Mouse (Mus musculus) intestine, embryonic 16.5 days (tissue): Measurements from ENCODE around the gene Nprl2. TPM values are rescaled to one million over a fixed set of nuclear protein-coding genes. Genes with fewer than 3 reads are reported as not detected.
"Not testable (repeated sequence)": the region's sequence is repeated elsewhere in the genome, so short reads cannot be mapped to it uniquely, and the experiment has no call there.

ENCODE experiments used
- ATAC-seq: fragments of 200-750 bp; cut with Nextera tagmentation; 2 replicates; pipeline ENCODE4 v1.8.0; 2017; ENCODE audit warnings: moderate TSS enrichment, moderate library complexity
- H3K27ac ChIP-seq: fragments of 300-500 bp; sonication (generic); 2 replicates; pipeline ENCODE4 v1.5.1; 2014; ENCODE audit warnings: mild to moderate bottlenecking, low read length
- H3K27me3 ChIP-seq: fragments of 300-500 bp; sonication (generic); replicated peaks from 2 replicates; pipeline ENCODE4 v1.6.1; 2014; ENCODE audit warnings: low read length, control low read depth, mixed read lengths; ENCODE audit not compliant: control insufficient read depth, insufficient read depth
- H3K36me3 ChIP-seq: fragments of 300-500 bp; sonication (generic); 2 replicates; pipeline ENCODE4 v1.6.1; 2014; ENCODE audit warnings: low read length, control low read depth; ENCODE audit not compliant: control insufficient read depth, insufficient read depth
- H3K4me1 ChIP-seq: fragments of 300-500 bp; sonication (generic); 2 replicates; pipeline ENCODE4 v1.6.1; 2014; ENCODE audit warnings: low read length, control low read depth, mixed read lengths; ENCODE audit not compliant: control insufficient read depth, insufficient read depth
- H3K4me2 ChIP-seq: fragments of 300-500 bp; sonication (generic); 2 replicates; pipeline ENCODE4 v1.6.1; 2014; ENCODE audit warnings: low read depth, low read length, control low read depth
- H3K4me3 ChIP-seq: fragments of 300-500 bp; sonication (generic); 2 replicates; pipeline ENCODE4 v1.5.1; 2014; ENCODE audit warnings: mild to moderate bottlenecking, low read length
- H3K9ac ChIP-seq: fragments of 300-500 bp; sonication (generic); 2 replicates; pipeline ENCODE4 v1.6.1; 2014; ENCODE audit warnings: low read depth, low read length
- H3K9me3 ChIP-seq: fragments of 300-500 bp; sonication (generic); 2 replicates; pipeline ENCODE4 v1.6.1; 2016; ENCODE audit warnings: low read length, control low read depth; ENCODE audit not compliant: control insufficient read depth
- WGBS: fragments of 180-500 bp; shearing (Covaris S2); extraction: QIAGEN DNeasy Blood & Tissue Kit; methylation state at CpG from one replicate; pipeline ENCODE4 v1.1.7; 2014; 5-methylcytosine and 5-hydroxymethylcytosine counted together
- polyA plus RNA-seq: library from polyadenylated mRNA; unstranded; fragments of >200 nt; fragmentation: Nextera tagmentation; extraction: Ambion mirVana; gene quantifications from 2 replicates; pipeline ENCODE4 v1.2.1, GENCODE M21; 2015

Nprl2 gene
- polyA plus RNA-seq, 1 experiment from 2014 or later: 39.1 TPM

DNA sequence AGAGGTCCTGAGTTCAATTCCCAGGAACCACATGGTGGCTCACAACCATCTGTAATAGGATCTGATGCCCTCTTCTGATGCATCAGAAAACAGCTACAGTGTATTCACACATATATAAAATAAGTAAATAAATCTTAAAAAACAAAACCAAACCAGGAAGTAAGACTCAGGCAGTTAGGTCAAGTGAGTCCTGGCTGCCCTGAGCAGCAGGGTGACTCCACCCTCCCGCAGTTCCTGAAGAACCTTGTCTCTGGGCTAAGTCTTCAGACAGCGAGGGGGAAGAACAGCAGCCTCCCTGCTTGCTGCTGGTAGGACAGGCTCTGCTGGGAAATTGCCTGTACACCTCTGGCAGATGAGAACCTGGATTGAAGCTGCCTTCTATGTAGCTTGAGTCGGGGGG, 14.3 kb downstream of the Nprl2 start:
- H3K9ac ChIP-seq: peak overlapping the region; percentile 94
- H3K4me1 ChIP-seq: peaks cover 36% of the 10 kb centered on the region
- H3K4me2 ChIP-seq: peak overlapping the region; percentile 96
- peak overlapping the region; percentile 84 for H3K4me3 ChIP-seq
- 65% methylated on average over 3 of the region's 3 CpGs for WGBS
- H3K36me3 ChIP-seq: peaks cover 18% of the 10 kb centered on the region
- H3K27me3 ChIP-seq: no peaks in the 10 kb centered on the region
- H3K9me3 ChIP-seq: no peaks in the 10 kb centered on the region
- peak overlapping the region; percentile 98 for H3K27ac ChIP-seq
- no peak for ATAC-seq

DNA sequence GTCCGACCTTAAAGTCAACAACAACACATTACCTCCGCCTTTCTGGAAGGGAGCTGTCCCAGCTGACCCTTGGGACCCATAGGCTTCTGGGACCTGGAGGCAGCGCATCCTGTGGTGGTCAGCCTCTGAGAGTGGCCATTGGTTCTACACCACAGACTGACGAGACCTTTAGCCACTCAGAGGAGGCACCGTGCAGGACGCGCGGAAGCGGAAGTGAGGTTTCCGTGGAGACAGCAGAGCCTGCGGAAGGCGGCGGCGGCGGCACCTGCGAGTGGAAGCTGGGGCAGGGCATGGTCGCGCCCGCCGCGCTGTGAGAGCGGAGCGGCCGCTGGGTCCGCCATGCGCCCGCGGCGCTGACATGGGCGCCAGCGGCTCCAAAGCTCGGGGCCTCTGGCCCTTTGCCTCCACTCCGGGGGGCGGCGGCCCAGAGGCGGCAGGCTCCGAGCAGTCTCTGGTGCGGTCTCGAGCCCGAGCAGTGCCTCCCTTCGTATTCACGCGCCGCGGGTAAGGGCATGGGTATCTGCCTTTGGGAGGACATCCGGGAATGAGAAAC, 21.1 kb downstream of the Nprl2 start, which contains the start of gene Tusc2:
Gene Tusc2 (plus strand): TSS at position 227 of the 553 bp plus-strand sequence.
- Histone ChIP-seq H3K9me3 (no peaks in the 10 kb centered on the region), H3K27me3 (no peaks in the 10 kb centered on the region), H3K4me3 (peak within 1 kb of the TSS; percentile 93), H3K36me3 (peaks cover 18% of the 10 kb centered on the region), H3K27ac (peak within 1 kb of the TSS; percentile 59), H3K4me1 (peaks cover 30% of the 10 kb centered on the region), H3K9ac (peak within 1 kb of the TSS; percentile 87), H3K4me2 (peak within 1 kb of the TSS; percentile 74)
- WGBS: 0% methylated on average over 46 of the region's 46 CpGs
- peak; percentile 95 for ATAC-seq

DNA sequence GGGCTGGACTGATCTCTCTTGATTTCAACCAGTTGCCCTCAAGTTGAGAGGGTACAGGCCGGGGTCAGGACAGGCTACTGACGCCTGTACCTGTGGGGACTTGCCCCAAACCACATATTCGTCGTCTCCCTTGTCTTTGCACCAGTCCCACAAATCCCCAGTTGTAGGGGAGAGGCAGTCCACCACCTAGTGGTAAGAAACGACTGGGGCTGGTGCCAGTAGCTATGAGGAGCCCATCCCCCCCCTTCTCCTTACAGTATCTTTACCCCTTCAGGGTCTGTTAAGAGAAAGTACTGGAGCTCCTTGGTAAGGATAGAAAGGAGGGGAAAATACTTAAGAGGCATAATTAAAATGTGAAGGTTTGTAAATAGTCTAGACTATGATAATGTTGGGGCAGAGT, 23.5 kb downstream of the Nprl2 start:
- 54% methylated on average over 5 of the region's 5 CpGs for WGBS
- H3K27me3 ChIP-seq, H3K4me2 ChIP-seq, H3K4me3 ChIP-seq, ATAC-seq, H3K9me3 ChIP-seq: not testable (repeated sequence)
- Histone ChIP-seq H3K4me1 (peaks cover 38% of the 10 kb centered on the region), H3K9ac (peak overlapping the region; percentile 27; the same call in 1 of the 2 replicates), H3K36me3 (peaks cover 12% of the 10 kb centered on the region; the same call in 1 of the 2 replicates), H3K27ac (peak overlapping the region; percentile 13; the same call in 1 of the 2 replicates)

DNA sequence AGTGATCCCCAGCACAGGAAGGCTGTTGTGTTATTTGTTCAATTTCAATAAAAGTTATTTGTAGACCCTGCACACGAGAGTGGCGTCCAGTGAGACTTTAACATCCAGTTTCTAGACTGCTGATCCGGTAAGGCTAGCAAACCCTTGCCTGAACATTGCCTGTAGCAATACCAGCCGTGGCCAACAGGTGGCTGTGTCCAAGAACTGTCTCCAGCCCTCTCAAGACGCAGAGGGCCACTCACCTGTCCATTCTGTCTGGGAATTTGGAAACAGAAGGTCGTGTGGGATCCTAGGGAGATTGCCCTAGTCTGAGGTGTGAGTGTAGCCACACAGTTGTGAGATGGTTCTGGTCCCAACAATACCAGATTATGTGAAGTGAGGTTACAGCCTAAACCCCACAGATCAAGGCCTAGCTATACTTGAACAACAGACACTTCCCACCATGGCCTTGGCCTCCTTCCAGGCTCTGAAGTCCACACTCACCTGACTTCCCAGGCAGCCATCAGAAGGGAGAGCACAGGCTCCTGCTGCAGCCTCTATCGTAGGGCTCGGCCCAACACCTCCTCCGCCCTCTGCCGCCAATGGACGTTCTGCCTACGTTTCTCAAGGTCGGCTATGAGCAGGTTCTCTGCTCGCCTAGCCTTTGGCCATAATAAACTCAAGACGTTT, 24.1 kb downstream of the Nprl2 start:
- H3K9ac ChIP-seq: 0 out of 2 replicates have a peak overlapping the region, but pooled peaks have one; percentile 34
- no peaks in the 10 kb centered on the region for H3K9me3 ChIP-seq
- H3K27ac ChIP-seq: peak overlapping the region; percentile 72
- peaks cover 44% of the 10 kb centered on the region for H3K4me1 ChIP-seq
- peak overlapping the region; percentile 13; the same call in 1 of the 2 replicates for H3K4me3 ChIP-seq
- no peak for ATAC-seq
- H3K4me2 ChIP-seq: peak overlapping the region; percentile 32
- whole genome bisulfite sequencing: 50% methylated on average over 15 of the region's 15 CpGs
- no peaks in the 10 kb centered on the region for H3K27me3 ChIP-seq
- H3K36me3 ChIP-seq: peaks cover 11% of the 10 kb centered on the region; the same call in 1 of the 2 replicates

DNA sequence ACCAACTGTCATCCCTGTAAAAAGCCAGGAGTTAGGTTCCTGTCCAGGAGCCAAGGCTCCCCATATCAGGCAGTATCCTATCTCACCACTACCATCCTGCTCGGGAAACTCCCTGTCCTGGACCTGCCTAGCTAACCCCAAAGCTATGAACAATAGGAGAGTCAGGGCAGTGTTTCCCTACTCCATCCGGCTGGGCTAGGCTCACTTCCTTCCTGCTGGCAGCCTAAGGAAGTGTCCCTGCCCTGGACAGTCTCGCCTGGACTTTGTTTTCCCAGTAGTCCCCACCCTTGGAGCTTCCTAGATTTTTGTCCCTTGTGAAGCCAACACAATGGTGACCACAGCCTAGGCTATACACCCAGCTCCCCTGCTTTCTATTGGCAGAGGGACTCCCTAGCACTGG, 24.8 kb downstream of the Nprl2 start:
- no peaks in the 10 kb centered on the region for H3K9me3 ChIP-seq
- H3K9ac ChIP-seq: peak overlapping the region; percentile 34; the same call in 1 of the 2 replicates
- 44% methylated on average over 3 of the region's 3 CpGs for WGBS
- peak overlapping the region; percentile 32; the same call in 1 of the 2 replicates for H3K4me2 ChIP-seq
- no peaks in the 10 kb centered on the region for H3K27me3 ChIP-seq
- H3K36me3 ChIP-seq: peaks cover 7% of the 10 kb centered on the region; the same call in 1 of the 2 replicates
- H3K4me3 ChIP-seq: peak overlapping the region; percentile 13; the same call in 1 of the 2 replicates
- peak overlapping the region; percentile 72 for H3K27ac ChIP-seq
- ATAC-seq: no peak
- peaks cover 51% of the 10 kb centered on the region for H3K4me1 ChIP-seq

DNA sequence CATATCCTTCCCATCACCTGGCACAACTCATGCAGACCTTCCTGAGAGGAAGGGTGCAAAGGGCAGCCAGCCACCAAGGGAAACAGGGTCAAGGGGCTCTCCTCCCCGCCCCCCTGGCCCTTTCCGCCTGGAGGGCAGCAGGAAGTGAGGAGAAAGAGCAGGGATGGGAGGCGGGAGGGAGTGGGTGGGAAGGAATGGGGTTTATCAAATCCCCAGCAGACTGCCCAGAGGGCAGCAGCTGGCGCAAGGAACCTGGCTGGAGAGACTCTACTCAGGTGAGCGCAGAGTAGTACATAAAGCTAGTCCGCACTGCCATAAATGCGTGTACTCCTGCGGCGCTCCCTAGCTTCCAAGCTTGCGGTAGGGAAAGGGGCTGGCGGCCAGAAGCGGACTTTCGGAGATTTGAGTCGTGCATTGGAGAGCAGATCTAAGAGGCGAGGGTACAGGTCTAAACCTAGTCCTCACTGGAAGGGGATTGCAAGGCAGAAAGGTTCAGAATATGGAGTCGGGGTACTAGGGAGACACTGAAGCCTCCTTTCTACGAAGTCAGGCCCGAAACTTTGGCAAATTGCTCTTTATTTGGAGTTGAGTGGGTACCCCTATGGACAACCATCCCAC, 25.8 kb downstream of the Nprl2 start, which contains the start of gene Hyal2:
Gene Hyal2 (plus strand): TSS at position 244 of the 618 bp plus-strand sequence.
- 6% methylated on average over 18 of the region's 18 CpGs for WGBS
- peak within 1 kb of the TSS; percentile 78 for H3K4me3 ChIP-seq
- no peaks in the 10 kb centered on the region for H3K9me3 ChIP-seq
- peak within 1 kb of the TSS; percentile 74 for H3K4me2 ChIP-seq
- peaks cover 6% of the 10 kb centered on the region; the same call in 1 of the 2 replicates for H3K36me3 ChIP-seq
- H3K9ac ChIP-seq: peak within 1 kb of the TSS; percentile 85
- H3K4me1 ChIP-seq: peaks cover 56% of the 10 kb centered on the region
- H3K27ac ChIP-seq: peak within 1 kb of the TSS; percentile 72
- no peak for ATAC-seq
- no peaks in the 10 kb centered on the region for H3K27me3 ChIP-seq

DNA sequence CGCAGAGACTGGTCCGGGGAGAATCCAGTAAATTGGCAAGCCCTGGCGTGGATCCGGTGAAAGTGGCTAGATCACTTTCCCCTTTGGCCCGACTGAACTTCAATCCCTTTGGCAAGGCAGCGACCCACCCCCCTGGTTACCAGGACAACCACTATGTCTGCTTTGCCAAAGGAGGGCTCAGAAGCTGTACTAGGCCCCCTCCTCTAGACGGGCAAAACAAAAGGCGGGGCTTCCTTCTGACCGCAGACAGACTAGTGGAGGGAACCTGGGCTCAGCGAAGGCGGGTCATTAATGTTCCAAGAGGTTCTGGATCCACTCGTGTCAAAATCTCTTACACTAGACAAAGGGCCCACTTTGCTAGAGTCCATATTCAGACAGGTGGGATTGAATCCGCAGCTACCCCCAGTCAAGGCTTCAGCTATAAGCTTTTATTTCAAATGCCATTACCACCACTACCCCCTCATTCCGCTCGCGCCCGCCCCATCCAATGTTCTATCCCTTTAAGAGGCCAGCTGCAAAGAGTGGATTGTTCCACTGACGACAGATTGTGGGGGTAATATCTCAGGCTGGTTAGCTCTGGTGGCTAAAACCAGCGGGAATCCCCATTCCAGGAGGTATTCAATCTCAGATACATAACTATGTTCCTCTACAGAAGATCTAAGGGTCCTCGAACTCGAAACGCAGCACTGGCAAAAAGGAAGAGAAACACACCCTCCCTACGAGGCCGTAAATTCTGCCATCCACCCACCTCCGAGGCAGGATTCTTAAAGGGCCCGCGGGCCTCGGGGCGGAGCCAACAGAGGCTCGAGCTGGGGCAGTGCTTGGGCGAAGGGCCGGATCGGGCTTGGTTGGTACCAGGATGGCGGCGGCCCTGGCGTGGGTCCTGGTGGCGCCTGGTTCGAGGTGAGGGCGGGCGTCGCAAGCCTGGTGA, 26.6 kb downstream of the Nprl2 start:
- Histone ChIP-seq H3K4me3 (peak overlapping the region; percentile 78), H3K27me3 (no peaks in the 10 kb centered on the region), H3K36me3 (peaks cover 6% of the 10 kb centered on the region; the same call in 1 of the 2 replicates), H3K27ac (peak overlapping the region; percentile 72), H3K9ac (peak overlapping the region; percentile 85), H3K4me2 (peak overlapping the region; percentile 74), H3K9me3 (no peaks in the 10 kb centered on the region), H3K4me1 (peaks cover 55% of the 10 kb centered on the region)
- WGBS: under 1% methylated on average over 41 of the region's 41 CpGs
- peak; percentile 82 for ATAC-seq

DNA sequence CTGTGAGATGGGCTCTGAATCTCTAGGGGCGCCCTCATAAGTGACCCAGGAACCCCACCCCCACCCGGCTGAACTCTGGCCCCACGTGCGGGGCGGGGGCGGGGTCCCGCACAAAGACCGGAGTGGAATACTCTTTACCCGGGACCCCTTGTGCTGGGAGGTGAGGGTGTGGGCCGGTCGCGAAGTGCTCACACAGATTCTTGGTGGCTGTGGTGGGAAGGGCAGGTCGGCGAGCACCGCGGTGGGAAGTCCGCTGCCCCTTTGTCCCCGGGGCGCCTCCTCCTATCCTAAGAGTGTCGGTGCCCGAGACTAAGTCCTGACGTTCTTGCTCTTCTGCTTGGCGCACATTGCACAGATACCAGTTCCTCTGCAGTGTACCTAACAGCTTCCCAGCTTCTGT, 27.2 kb downstream of the Nprl2 start:
- Histone ChIP-seq H3K4me3 (peak overlapping the region; percentile 78), H3K4me2 (peak overlapping the region; percentile 74), H3K27me3 (no peaks in the 10 kb centered on the region), H3K27ac (peak overlapping the region; percentile 72), H3K9me3 (no peaks in the 10 kb centered on the region), H3K9ac (peak overlapping the region; percentile 85), H3K4me1 (peaks cover 49% of the 10 kb centered on the region), H3K36me3 (peaks cover 6% of the 10 kb centered on the region; the same call in 1 of the 2 replicates)
- peak; percentile 22 for ATAC-seq
- under 1% methylated on average over 23 of the region's 23 CpGs for WGBS
